Mouse (Mus musculus) bone marrow macrophage, adult 2 months (primary cell): ENCODE results near the gene Hnrnpa0. TPM values are rescaled to one million over a fixed set of nuclear protein-coding genes. Genes with fewer than 3 reads are reported as not detected.

Experiments used
- H3K27ac ChIP-seq: 2 replicates; pipeline ENCODE4 v1.5.1; 2012; ENCODE audit warnings: low read depth, low read length; ENCODE audit not compliant: insufficient read depth
- H3K4me1 ChIP-seq: 2 replicates; pipeline ENCODE4 v1.6.1; 2012; ENCODE audit warnings: low read length; ENCODE audit not compliant: control insufficient read depth, insufficient read depth
- H3K4me3 ChIP-seq: 2 replicates; pipeline ENCODE4 v1.5.1; 2012; ENCODE audit warnings: mild to moderate bottlenecking, low read length, moderate library complexity; ENCODE audit not compliant: insufficient read depth
- CTCF ChIP-seq: IDR thresholded peaks from 2 replicates; pipeline ENCODE4 v1.5.1; 2012; ENCODE audit warnings: low read depth, mild to moderate bottlenecking, low read length, moderate library complexity
- POLR2A ChIP-seq: IDR thresholded peaks from 2 replicates; pipeline ENCODE4 v1.6.1; 2012; ENCODE audit warnings: mild to moderate bottlenecking, low read depth, low read length, borderline replicate concordance
- polyA plus RNA-seq: library from polyadenylated mRNA; stranded (reverse); fragments of >200 nt; gene quantifications from 2 replicates; pipeline ENCODE4 v1.2.4, GENCODE M21; 2012; ENCODE audit not compliant: missing spikeins, insufficient read depth, insufficient read length

Hnrnpa0 gene
- polyA plus RNA-seq, 1 experiment: 80.8 TPM

- TF ChIP-seq POLR2A (no peak), CTCF (no peak)
- Histone ChIP-seq H3K4me1 (peaks cover 19% of the 10 kb centered on the region), H3K27ac (no peak overlapping the region), H3K4me3 (no peak overlapping the region)
Observed at GRCm38 (mm10) chr13:58115227-58115626, 13.1 kb downstream of the Hnrnpa0 start.

- Histone ChIP-seq H3K4me1 (peaks cover 19% of the 10 kb centered on the region), H3K27ac (no peak within 1 kb of the TSS), H3K4me3 (peak within 1 kb of the TSS; percentile 52)
- TF ChIP-seq CTCF: no peak
- no peak for TF ChIP-seq POLR2A
Observed at GRCm38 (mm10) chr13:58113061-58113900, 15.1 kb downstream of the Hnrnpa0 start, which contains the start of gene Klhl3. Gene Klhl3, minus strand, starts transcription at chr13:58113592.

GRCm38 (mm10) chr13:58112601-58113041 lies 15.7 kb downstream of the Hnrnpa0 start:
- TF ChIP-seq CTCF: no peak
- TF ChIP-seq POLR2A: no peak

GRCm38 (mm10) chr13:58112191-58112590 lies 16.2 kb downstream of the Hnrnpa0 start:
- Histone ChIP-seq H3K27ac (no peak overlapping the region), H3K4me1 (peaks cover 19% of the 10 kb centered on the region), H3K4me3 (no peak overlapping the region)
- TF ChIP-seq CTCF: no peak
- no peak for TF ChIP-seq POLR2A

More at GRCm38 (mm10) chr13:58112601-58113041, 15.7 kb downstream of the Hnrnpa0 start:
- H3K4me1 ChIP-seq: peaks cover 19% of the 10 kb centered on the region
- no peak overlapping the region for H3K27ac ChIP-seq
- H3K4me3 ChIP-seq: peak overlapping the region; percentile 52

- Histone ChIP-seq H3K4me3 (no peak overlapping the region), H3K27ac (no peak overlapping the region), H3K4me1 (peaks cover 19% of the 10 kb centered on the region)
- TF ChIP-seq POLR2A: no peak
- no peak for TF ChIP-seq CTCF
Observed at GRCm38 (mm10) chr13:58111306-58111705, 17.1 kb downstream of the Hnrnpa0 start.

GRCm38 (mm10) chr13:58090643-58091042 lies 37.7 kb downstream of the Hnrnpa0 start:
- H3K4me1 ChIP-seq: no peaks in the 10 kb centered on the region
- H3K27ac ChIP-seq: no peak overlapping the region
- H3K4me3 ChIP-seq: no peak overlapping the region
- TF ChIP-seq POLR2A (no peak), CTCF (no peak)

- TF ChIP-seq POLR2A: no peak
- peak; percentile 6; the same call in 1 of the 2 replicates for TF ChIP-seq CTCF
- Histone ChIP-seq H3K4me3 (no peak overlapping the region), H3K27ac (no peak overlapping the region), H3K4me1 (peaks cover 3% of the 10 kb centered on the region; the same call in 1 of the 2 replicates)
Observed at GRCm38 (mm10) chr13:58084396-58084795, 44.0 kb downstream of the Hnrnpa0 start.

GRCm38 (mm10) chr13:58083521-58083920 lies 44.8 kb downstream of the Hnrnpa0 start:
- H3K4me1 ChIP-seq: peaks cover 3% of the 10 kb centered on the region; the same call in 1 of the 2 replicates
- no peak overlapping the region for H3K4me3 ChIP-seq
- no peak for TF ChIP-seq POLR2A
- no peak for TF ChIP-seq CTCF
- H3K27ac ChIP-seq: no peak overlapping the region

- Histone ChIP-seq H3K4me3 (no peak overlapping the region), H3K4me1 (peaks cover 3% of the 10 kb centered on the region; the same call in 1 of the 2 replicates), H3K27ac (no peak overlapping the region)
- TF ChIP-seq CTCF (no peak), POLR2A (no peak)
Observed at GRCm38 (mm10) chr13:58083048-58083447, 45.3 kb downstream of the Hnrnpa0 start.

- TF ChIP-seq CTCF (no peak), POLR2A (no peak)
- H3K4me3 ChIP-seq: no peak overlapping the region
- H3K27ac ChIP-seq: no peak overlapping the region
- peaks cover 3% of the 10 kb centered on the region; the same call in 1 of the 2 replicates for H3K4me1 ChIP-seq
Observed at GRCm38 (mm10) chr13:58078361-58078760, 50.0 kb downstream of the Hnrnpa0 start.

Other genes starting within 250 kb of the Hnrnpa0 start
- not detected in 2 replicates for gene Spock1, start 220.2 kb downstream of the Hnrnpa0 start, polyA plus RNA-seq
- 0.44 and 0.79 TPM in 2 replicates for gene Klhl3, start 15.0 kb downstream of the Hnrnpa0 start, polyA plus RNA-seq
- 45.7 and 49.4 TPM in 2 replicates for gene Idnk, start 29.1 kb upstream of the Hnrnpa0 start, polyA plus RNA-seq
- 56.9 and 59.9 TPM in 2 replicates for gene Ubqln1, start 87.1 kb upstream of the Hnrnpa0 start, polyA plus RNA-seq
- 28.5 and 31.5 TPM in 2 replicates for gene Gkap1, start 147.1 kb upstream of the Hnrnpa0 start, polyA plus RNA-seq
- gene Kif27, start 230.6 kb upstream of the Hnrnpa0 start, polyA plus RNA-seq: not detected in 2 replicates